Mouse (Mus musculus) limb, embryonic 10.5 days (tissue): Measurements from ENCODE around the gene Pitpnb. TPM values are rescaled to one million over a fixed set of nuclear protein-coding genes. Genes with fewer than 3 reads are reported as not detected.

Source experiments
- DNase-seq: peaks from one replicate; pipeline ENCODE4 v3.0.0-alpha.2; 2017; ENCODE audit warnings: low spot score
- H3K27ac ChIP-seq: fragments of 300-500 bp; sonication (generic); 2 replicates; pipeline ENCODE4 v1.5.1; 2016; ENCODE audit warnings: mild to moderate bottlenecking
- H3K27me3 ChIP-seq: fragments of 300-500 bp; sonication (generic); 2 replicates; pipeline ENCODE4 v1.6.1; 2016; ENCODE audit warnings: low read depth, mild to moderate bottlenecking; ENCODE audit not compliant: poor library complexity, severe bottlenecking
- H3K36me3 ChIP-seq: fragments of 300-500 bp; sonication (generic); 2 replicates; pipeline ENCODE4 v1.6.1; 2016; ENCODE audit warnings: mild to moderate bottlenecking, moderate library complexity
- H3K4me1 ChIP-seq: fragments of 300-500 bp; sonication (generic); 2 replicates; pipeline ENCODE4 v1.6.1; 2016
- H3K4me3 ChIP-seq: fragments of 300-500 bp; sonication (generic); 2 replicates; pipeline ENCODE4 v1.5.1; 2016; ENCODE audit warnings: mild to moderate bottlenecking, moderate library complexity
- H3K9me3 ChIP-seq: fragments of 300-500 bp; sonication (generic); replicated peaks from 2 replicates; pipeline ENCODE4 v1.6.1; 2016; ENCODE audit warnings: mild to moderate bottlenecking
- whole genome bisulfite sequencing: fragments of 180-500 bp; shearing (Covaris S2); methylation state at CpG from one replicate; pipeline ENCODE4 v1.1.7; 2016; 5-methylcytosine and 5-hydroxymethylcytosine counted together
- polyA plus RNA-seq: library from polyadenylated mRNA; unstranded; fragments of >200 nt; fragmentation: Nextera tagmentation; extraction: Ambion mirVana; gene quantifications from 2 replicates; pipeline ENCODE4 v1.2.1, GENCODE M21; 2016

Gene Pitpnb
- polyA plus RNA-seq, 1 experiment from 2014 or later: 137 TPM

DNA sequence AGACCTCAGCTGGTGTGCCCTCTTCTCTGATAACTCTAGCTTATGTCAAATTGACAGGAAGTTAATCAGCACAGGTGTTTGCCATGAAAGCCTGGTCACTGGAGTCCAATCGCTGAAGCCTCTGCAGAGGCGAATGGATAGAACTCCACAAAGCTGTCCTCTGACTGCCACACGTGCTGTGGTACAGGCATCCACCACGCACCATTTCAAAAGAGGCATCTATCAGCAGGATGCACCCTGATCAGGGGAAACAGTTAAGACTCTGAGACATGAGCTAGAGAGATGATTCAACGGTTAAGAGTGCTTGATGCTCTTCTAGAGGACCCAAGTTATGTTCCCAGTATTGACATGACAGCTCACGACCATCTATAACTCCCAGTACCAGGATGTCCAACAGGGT lies 15.5 kb upstream of the Pitpnb start:
- DNase-seq: no peak
- H3K9me3 ChIP-seq: no peaks in the 10 kb centered on the region
- WGBS: 91% methylated on average over 6 of the region's 6 CpGs

DNA sequence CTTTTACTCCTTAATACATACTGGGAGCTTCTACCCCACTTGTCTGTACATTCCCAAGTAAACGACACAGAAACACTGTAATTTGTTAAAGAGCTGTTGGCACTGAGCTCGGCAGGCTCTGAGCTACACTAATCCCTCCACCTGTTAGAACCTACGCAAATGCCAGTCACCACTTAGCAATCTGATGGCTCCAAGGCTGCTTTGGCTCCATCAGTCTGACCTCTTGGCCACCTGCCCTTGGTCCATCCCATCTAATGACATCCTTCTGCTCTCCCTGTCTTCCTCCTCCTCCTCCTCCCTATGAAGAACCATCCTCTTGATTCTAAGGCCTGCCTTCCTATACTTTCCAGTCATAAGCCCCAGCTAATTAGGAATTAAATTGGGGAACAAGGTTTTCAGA lies 13.0 kb upstream of the Pitpnb start:
- H3K4me1 ChIP-seq: no peaks in the 10 kb centered on the region
- no peak overlapping the region for H3K27ac ChIP-seq
- 75% methylated on average over 3 of the region's 3 CpGs for WGBS
- H3K27me3 ChIP-seq: no peaks in the 10 kb centered on the region
- H3K4me3 ChIP-seq: no peak overlapping the region
- no peaks in the 10 kb centered on the region for H3K9me3 ChIP-seq
- no peaks in the 10 kb centered on the region for H3K36me3 ChIP-seq
- no peak for DNase-seq

More for the DNA sequence above, 15.5 kb upstream of the Pitpnb start:
- no peak overlapping the region for H3K4me3 ChIP-seq
- H3K27ac ChIP-seq: no peak overlapping the region
- H3K4me1 ChIP-seq: no peaks in the 10 kb centered on the region
- no peaks in the 10 kb centered on the region for H3K27me3 ChIP-seq
- no peaks in the 10 kb centered on the region for H3K36me3 ChIP-seq

DNA sequence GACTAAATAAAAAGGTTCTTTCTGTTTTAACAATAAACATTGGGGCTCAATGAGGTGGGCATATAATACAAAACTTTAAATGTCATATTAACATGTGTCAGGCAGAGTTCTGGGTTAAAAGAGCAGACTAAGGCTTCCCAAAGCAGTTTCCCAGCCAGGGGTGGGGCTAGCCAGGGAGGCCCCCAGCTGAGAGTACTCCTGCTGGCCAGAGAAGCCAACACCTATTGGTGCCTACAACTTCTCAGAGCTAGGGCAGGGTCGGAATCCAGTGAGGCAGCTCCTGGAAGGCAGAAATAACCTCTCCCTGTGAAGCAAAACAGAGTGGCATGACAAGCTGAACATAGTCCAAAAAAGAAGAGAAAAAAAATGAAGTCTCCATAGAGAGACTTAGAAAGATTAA lies 11.6 kb upstream of the Pitpnb start:
- no peak overlapping the region for H3K27ac ChIP-seq
- no peaks in the 10 kb centered on the region for H3K4me1 ChIP-seq
- no peak overlapping the region for H3K4me3 ChIP-seq
- H3K9me3 ChIP-seq: no peaks in the 10 kb centered on the region
- no peak for DNase-seq
- 60% methylated on average over 1 of the region's 1 CpGs for WGBS
- H3K36me3 ChIP-seq: no peaks in the 10 kb centered on the region
- H3K27me3 ChIP-seq: no peaks in the 10 kb centered on the region

DNA sequence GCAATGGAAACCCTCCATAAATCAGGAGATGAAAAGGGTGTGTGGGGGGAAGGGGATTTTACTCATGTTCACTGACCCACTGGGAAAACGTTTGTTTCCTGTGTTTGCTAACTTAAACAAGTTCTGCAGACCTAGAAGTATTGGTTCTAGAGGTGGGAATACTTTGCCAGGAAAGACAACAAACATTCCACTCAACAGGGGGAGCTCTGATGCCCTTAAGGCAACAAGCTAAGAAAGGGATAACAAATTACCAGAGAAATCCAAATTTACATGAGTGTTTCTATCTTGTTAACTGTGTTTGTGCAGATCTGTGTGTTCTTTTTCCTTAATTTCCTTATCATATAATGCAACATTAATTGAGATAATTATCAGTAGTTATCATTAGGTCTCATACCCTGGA lies 4.8 kb upstream of the Pitpnb start:
- H3K36me3 ChIP-seq: no peaks in the 10 kb centered on the region
- peaks cover 5% of the 10 kb centered on the region for H3K4me1 ChIP-seq
- H3K27ac ChIP-seq: no peak overlapping the region
- no peak for DNase-seq
- H3K27me3 ChIP-seq: no peaks in the 10 kb centered on the region
- no peak overlapping the region for H3K4me3 ChIP-seq
- H3K9me3 ChIP-seq: no peaks in the 10 kb centered on the region
- 37% methylated on average over 1 of the region's 1 CpGs for WGBS

DNA sequence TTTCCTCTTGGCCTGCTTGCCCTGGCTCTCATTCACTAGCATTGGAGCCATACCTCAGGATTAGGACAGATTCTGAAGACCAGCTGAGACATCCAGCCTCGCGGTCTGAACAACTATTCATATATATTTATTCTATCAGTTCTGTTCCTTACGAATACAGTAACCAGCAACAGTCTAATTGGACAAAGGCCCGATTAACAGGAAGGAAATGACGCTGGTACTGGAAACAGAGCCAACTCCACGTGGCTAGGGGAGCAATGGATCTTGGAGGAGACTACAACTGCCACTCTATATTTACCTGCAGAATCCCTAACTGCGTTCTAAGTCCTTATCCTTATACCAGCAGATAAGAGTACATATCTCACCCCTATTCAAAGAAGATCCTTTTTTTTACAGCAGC lies 3.1 kb upstream of the Pitpnb start:
- WGBS: 88% methylated on average over 7 of the region's 7 CpGs
- no peaks in the 10 kb centered on the region for H3K9me3 ChIP-seq
- H3K4me1 ChIP-seq: peaks cover 18% of the 10 kb centered on the region
- DNase-seq: no peak
- no peak overlapping the region for H3K27ac ChIP-seq
- no peaks in the 10 kb centered on the region for H3K27me3 ChIP-seq
- H3K36me3 ChIP-seq: peaks cover under 1% of the 10 kb centered on the region; the same call in 1 of the 2 replicates
- H3K4me3 ChIP-seq: no peak overlapping the region

DNA sequence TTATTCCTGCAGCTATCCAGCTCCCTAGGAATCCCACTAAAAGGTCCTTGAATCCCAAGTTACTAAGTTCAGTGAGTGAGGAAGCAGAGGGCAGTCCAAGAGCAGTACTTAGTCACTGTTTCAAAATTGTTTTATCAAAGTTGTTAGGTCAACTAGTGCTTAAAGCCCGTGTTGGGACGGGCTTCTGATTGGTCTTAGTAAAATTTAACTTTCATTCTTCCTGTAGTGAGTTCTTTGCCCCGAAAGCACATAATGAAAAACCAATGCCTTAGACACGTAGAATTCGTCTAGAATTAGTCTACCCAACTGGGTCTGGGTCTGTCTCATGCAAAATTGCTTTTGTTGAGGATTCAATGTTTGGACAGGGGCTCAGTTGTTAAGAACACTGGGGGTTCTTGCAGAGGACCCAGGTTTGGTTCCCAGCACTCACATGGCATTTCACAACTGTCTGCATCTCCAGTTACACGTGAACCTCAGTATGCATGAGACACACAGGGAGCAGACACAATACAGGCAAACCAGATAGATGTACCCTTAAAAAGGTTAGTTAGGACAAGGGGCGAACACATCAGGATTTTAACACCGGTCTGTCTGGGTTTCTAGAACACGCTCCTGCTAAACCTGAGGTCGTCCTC lies 664 bp upstream of the Pitpnb start:
- Histone ChIP-seq H3K27ac (peak overlapping the region; percentile 94), H3K9me3 (no peaks in the 10 kb centered on the region), H3K4me1 (peaks cover 20% of the 10 kb centered on the region), H3K27me3 (no peaks in the 10 kb centered on the region), H3K4me3 (peak overlapping the region; percentile 92), H3K36me3 (peaks cover 26% of the 10 kb centered on the region)
- 30% methylated on average over 10 of the region's 10 CpGs for WGBS
- DNase-seq: no peak

DNA sequence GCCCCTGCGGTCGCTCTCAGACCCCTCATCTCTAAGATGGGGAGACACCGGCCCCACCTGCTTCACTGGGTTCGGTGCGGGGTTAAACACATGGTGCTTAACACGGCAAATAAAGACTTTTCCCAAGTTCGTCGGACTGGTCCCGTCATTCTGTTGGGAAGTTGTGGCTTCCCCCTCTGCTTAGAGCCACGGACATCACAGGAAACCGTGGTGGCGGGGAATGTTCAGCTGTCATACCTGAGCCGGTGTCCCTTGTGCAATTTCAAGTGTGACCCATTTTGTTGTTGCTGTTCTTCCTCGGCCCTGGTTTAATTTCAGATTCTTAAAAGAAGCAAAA lies 504 bp downstream of the Pitpnb start:
- under 1% methylated on average over 14 of the region's 14 CpGs for WGBS
- Histone ChIP-seq H3K27me3 (no peaks in the 10 kb centered on the region), H3K27ac (peak overlapping the region; percentile 94), H3K9me3 (no peaks in the 10 kb centered on the region), H3K4me1 (peaks cover 20% of the 10 kb centered on the region), H3K36me3 (peaks cover 37% of the 10 kb centered on the region), H3K4me3 (peak overlapping the region; percentile 92)
- DNase-seq: no peak

DNA sequence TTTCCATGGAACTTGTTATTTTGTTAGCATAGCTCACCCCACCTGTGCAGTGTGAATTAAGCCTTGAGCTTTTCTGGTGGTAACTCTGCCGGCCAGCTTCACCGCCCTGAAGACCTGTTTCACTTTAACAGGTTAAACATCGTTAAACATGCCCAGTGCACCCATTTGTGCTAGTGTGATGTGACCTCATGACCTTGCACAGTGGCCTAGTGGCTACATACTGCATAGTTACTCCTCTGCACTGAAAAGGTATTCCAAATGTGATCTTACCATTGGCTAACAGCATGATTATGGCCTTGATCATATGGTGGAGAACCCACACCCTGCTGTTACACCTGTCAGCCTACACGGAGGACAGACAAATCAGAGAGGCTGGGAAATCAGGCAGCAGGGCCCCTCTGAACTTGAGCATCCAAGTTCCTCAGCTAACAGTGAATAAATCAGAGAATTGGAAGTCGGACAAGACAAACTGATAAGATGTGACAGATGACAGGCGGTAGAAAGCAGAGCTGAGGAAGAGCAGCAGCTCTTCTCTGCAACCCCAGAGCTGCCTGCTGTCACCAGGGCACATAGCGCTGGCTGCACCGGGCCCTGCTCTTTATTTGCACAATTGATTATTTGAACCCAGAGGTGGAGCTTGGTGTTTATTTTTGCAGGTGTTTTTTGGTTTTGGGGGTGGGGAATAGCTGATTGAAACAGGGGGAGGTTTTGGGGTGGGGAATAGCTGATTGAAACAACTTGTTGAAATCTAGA lies 5.6 kb downstream of the Pitpnb start:
- 89% methylated on average over 8 of the region's 8 CpGs for WGBS
- no peak overlapping the region for H3K4me3 ChIP-seq
- H3K36me3 ChIP-seq: peaks cover 87% of the 10 kb centered on the region

DNA sequence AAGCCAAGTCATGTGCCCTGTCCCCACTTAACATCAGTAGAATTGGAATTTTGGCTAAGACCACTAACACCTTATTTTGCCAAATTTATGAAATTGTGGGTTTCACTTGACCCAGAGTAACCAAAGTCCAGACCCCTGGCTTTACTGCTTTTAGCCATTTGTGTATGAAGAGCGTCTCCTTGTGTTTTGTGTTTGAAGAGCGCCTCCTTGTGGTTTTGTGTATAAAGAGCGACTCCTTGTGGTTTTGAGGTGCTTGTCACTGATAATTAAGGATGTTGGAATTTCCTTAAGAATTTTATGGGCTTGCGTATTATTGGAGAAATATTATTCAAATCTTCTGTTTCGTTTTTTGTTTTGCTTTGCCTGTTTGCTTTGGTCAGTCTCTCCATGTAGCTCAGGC lies 11.0 kb downstream of the Pitpnb start:
- Histone ChIP-seq H3K4me1 (no peaks in the 10 kb centered on the region), H3K27me3 (no peaks in the 10 kb centered on the region), H3K9me3 (no peaks in the 10 kb centered on the region), H3K27ac (no peak overlapping the region), H3K36me3 (peaks cover 98% of the 10 kb centered on the region), H3K4me3 (no peak overlapping the region)
- peak; percentile 38 for DNase-seq
- WGBS: 49% methylated on average over 5 of the region's 5 CpGs

More for the DNA sequence above, 5.6 kb downstream of the Pitpnb start:
- no peak for DNase-seq
- Histone ChIP-seq H3K4me1 (peaks cover 14% of the 10 kb centered on the region), H3K27ac (no peak overlapping the region), H3K9me3 (no peaks in the 10 kb centered on the region), H3K27me3 (no peaks in the 10 kb centered on the region)

DNA sequence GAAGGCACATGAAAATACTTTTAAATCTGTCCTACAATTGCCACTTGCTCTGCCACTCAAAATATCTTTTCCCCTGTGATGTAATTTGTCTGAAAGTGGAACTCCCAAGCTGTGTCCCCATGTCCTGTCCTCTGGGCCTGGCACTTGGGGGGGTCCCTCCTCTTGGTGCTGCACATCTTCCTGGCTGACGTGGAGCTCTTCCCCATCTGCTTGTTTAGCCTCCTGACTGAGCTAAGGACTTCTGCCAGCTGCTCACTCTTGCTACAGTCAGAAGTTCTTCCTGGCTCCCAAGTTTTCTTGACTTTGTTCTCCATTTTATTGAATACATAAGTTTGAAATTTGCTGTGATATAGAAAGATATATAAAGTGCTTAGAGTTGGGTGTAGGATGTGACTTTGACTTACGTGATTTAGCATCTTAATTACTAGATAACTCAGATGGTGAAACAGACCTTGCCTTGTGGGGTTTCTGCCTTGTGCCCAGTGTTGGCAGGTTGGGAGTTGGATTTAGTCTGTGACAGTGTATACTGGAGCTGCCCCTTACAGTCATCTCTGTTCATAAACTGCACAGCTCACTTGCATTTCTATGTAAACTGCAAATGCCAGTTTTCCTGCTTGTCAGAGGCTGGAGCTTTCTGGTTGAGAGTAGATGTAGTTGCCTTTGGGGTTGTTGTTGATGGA lies 14.3 kb downstream of the Pitpnb start:
- Histone ChIP-seq H3K27ac (no peak overlapping the region), H3K27me3 (no peaks in the 10 kb centered on the region), H3K4me1 (no peaks in the 10 kb centered on the region), H3K36me3 (peaks cover 99% of the 10 kb centered on the region), H3K4me3 (no peak overlapping the region), H3K9me3 (no peaks in the 10 kb centered on the region)
- DNase-seq: no peak
- 88% methylated on average over 2 of the region's 2 CpGs for WGBS

DNA sequence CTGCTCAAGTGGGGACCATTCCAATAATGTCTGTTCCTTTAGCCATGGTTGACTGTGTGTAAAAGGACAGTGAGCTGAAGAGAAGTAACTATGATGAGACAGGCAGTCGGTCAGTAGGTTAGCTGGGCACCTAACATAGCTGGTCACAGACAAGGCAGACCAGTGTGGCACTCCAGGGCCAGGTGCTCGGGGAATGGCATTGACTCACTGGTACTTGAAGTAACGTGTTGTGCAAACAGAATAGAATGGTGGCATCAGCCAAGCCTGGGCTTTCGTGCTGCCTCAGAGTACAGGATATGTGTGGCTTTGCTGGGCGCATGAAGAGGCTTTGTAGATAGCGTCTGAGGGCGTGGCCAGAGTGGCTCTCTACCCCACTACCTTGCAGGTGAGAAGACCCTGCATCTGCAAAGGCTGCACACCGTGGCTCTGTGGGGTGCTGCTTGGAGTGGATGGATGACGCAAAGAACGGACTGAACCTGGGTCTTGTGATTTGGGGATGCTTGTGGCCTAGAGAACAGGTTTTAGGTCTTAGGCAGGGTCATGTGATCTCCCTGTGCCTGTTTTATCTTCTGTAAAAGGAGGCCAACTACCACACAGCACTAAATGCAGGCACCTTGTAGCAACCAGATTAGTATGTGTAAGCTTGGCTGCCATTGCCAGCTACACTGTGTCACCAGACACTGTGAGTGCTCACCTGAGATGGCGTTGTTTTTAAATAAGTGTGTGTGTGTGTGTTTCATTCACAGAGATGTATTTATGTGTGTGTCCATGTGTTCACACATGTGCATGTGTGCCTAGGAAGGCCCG lies 26.5 kb downstream of the Pitpnb start:
- peaks cover 67% of the 10 kb centered on the region for H3K36me3 ChIP-seq

DNA sequence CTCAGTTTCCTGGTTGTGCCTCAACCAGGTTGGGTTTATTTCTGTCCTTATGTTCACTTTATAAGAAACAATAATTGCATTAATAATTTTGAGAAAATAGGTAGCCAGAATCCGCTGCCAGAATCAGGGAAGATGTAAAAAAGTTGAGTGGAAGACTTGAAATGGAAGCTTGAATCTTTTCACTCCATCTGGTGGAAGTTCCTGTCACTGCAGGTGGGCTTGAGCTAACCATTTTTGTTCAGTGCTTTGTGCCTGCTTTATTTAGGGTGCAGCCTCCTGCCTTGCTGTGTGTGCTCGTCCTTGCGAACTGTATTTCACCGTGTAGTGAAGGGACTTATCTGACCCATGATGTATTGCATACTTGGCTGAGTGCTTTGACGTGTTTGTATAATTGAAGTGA lies 30.0 kb downstream of the Pitpnb start:
- no peak for DNase-seq
- Histone ChIP-seq H3K27ac (no peak overlapping the region), H3K4me3 (no peak overlapping the region), H3K27me3 (no peaks in the 10 kb centered on the region), H3K4me1 (no peaks in the 10 kb centered on the region), H3K9me3 (no peaks in the 10 kb centered on the region), H3K36me3 (peaks cover 93% of the 10 kb centered on the region)
- 90% methylated on average over 5 of the region's 5 CpGs for WGBS

More for the DNA sequence above, 26.5 kb downstream of the Pitpnb start:
- H3K4me3 ChIP-seq: no peak overlapping the region
- WGBS: 95% methylated on average over 12 of the region's 12 CpGs
- no peaks in the 10 kb centered on the region for H3K4me1 ChIP-seq
- DNase-seq: no peak
- H3K9me3 ChIP-seq: no peaks in the 10 kb centered on the region
- no peak overlapping the region for H3K27ac ChIP-seq
- H3K27me3 ChIP-seq: no peaks in the 10 kb centered on the region
